Mouse (Mus musculus): ENCODE results near the gene Thoc6. TPM values are rescaled to one million over a fixed set of nuclear protein-coding genes. Genes with fewer than 3 reads are reported as not detected.

Gene Thoc6
- polyA plus RNA-seq, 1 experiment, result 107 TPM

- no peak for TF ChIP-seq GATA1 (IDR thresholded peaks at IDR 0.05; ENCODE audit: low read length)
Measured at GRCm38 (mm10) chr17:23683226-23683625, 9.5 kb upstream of the Thoc6 start.

GRCm38 (mm10) chr17:23682530-23682929 is 8.8 kb upstream of the Thoc6 start:
- TF ChIP-seq GATA1 (IDR thresholded peaks at IDR 0.05; ENCODE audit: low read length), result no peak

DNA sequence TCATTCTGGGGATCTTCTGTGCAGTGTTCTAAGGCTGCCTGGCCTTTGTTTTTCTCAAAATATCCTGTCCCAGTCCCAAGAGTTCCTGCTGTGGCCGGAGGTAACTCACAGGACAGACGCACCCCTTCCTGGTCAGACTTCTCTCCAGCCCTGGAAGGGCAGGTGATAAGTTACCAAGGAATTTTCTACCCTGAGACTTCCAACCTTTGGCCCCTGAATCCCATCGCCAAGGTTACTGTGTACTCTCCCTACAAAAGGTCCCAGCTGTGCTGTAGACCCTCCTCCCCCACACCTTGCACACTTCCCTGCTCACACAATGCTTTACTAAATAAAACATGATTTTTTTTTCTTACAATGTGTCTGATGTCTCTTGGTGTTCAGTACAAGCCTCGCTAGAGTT is 8.4 kb upstream of the Thoc6 start:
- no peak for TF ChIP-seq GATA1 (IDR thresholded peaks at IDR 0.05; ENCODE audit: low read length)

- TF ChIP-seq GATA1 (IDR thresholded peaks at IDR 0.05; ENCODE audit: low read length), result no peak
Measured at GRCm38 (mm10) chr17:23681086-23681485, 7.4 kb upstream of the Thoc6 start.

DNA sequence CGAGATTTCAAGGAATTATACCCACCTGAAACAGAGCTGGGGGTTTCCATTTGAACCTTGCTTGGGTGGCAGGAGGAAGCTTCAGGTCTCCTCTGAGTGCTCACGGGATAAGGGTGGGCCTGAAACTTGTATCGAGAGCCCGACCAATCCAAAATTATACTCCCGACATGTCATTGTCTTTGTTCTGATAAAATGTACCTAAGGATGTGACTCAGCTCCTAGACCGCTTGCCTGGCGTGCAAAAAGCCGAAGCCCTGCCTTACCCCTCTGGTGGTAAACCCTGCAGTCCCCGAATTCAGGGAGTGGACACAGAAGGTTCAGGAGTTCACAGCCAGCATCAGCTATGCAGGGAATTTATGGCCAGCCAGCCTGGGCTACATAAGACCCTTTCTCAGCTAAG is 6.7 kb upstream of the Thoc6 start:
- TF ChIP-seq GATA1 (IDR thresholded peaks at IDR 0.05; ENCODE audit: low read length), result no peak

GRCm38 (mm10) chr17:23679127-23679835 is 5.6 kb upstream of the Thoc6 start, which contains the start of gene Cldn6:
TSS of gene Cldn6 (plus strand) at chr17:23679249.
- no peak for TF ChIP-seq GATA1 (IDR thresholded peaks at IDR 0.05; ENCODE audit: low read length)

DNA sequence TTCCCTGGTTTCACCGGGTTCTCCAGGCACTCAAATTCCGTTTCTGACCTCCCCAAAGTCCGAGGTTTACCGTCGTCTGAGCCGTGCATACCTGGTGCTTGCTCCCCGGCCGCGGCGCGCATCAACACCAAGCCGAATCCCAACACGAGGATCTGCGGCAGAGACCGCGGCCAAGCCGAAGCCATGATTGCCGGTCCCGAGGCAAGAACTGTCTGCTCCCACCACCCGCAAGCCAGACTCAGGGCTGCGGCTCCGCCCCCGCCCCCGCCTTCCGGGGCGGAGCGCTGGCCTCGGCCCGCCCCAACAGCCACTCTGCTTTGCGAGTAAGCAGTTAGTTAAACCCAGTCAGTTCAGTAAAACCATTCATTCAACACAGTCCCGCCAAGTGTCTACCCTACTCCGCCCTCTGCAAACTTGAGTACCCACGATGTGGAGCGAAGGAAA is 3.6 kb upstream of the Thoc6 start, which contains the start of gene Tnfrsf12a:
Tnfrsf12a (minus strand) TSS at position 233 of the 444 bp plus-strand sequence.
- no peak for TF ChIP-seq GATA1 (IDR thresholded peaks at IDR 0.05; ENCODE audit: low read length)

DNA sequence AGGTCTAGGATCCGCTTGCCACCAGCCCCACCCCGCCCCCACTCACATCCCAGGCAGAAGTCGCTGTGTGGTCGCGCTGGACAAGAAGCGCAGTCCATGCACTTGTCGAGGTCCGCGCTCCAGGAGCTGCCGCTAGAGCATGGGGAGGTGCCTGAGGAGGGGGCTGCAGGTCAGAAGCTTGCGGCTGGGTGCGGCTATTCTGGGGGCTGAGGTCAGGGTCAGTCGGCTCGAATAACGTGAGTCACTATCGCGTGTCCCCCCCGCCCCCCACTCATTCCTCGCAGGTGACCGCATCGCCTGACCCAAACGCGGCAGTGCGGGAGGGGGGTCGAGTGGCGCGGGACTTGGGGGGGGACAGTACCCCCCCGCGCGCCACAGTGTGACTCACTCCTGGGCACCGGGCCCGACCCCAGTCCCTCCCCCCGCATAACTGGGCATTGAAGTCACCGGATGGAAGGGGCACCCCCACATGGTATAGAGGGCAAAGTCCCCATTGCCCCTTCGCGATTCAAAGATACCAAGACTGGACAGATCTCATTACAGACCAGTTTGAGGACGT is 2.9 kb upstream of the Thoc6 start:
- TF ChIP-seq GATA1 (IDR thresholded peaks at IDR 0.05; ENCODE audit: low read length), result no peak

DNA sequence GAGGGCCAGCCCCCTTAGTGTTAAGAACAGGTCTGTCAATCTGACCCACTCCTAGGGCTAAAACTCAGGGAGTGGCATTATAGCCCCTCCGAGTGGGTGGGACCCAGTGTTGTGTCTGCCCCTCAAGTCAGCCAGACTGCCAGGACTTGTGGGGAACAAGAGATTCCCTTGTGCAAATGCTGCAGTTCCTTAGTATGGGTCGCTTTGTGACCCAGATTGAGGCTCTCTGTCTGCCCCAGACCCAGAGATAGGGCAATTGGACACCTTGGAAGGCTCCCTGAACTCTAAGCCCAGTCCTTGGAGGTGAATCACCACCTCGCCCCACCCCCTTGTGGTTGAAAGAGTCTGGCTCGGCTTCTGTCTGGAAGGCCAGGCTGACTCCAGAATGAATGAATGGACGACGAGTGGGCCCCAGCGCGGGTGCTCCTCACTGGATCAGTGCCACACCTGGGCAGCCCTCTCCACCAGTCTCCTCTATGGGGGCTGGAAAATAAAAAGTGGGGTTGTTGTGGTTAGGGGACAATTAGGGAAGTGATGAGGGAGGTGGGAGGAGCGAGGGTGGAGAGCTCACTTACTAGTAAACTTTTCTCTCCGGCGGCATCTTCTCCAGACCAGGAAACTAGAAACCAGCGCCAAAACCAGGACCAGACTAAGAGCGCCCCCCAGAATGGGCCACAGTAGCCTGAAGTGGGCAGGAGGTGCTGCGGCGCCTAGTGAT is 2.0 kb upstream of the Thoc6 start:
- TF ChIP-seq GATA1 (IDR thresholded peaks at IDR 0.05; ENCODE audit: low read length), result no peak

DNA sequence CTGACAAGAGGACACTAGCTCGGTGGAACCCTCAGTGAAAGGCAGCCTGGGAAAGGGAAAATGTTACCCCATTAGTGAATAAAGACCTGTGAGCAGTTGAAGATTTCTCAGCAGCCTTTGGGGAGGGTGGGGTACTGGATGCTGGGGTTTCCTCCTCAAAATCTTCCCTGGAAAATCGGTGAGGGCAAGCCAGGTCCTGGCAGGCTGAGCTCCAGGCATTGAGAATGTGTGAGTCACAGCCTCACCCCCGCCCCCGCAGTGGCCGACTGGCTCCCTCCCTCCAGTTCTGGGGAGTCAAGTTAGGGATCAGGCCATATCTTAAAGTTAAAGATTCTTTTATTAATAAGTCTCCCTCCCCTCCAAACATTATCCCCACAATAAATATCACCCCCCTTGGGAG is 1.4 kb upstream of the Thoc6 start:
- no peak for TF ChIP-seq GATA1 (IDR thresholded peaks at IDR 0.05; ENCODE audit: low read length)

GRCm38 (mm10) chr17:23674271-23674952 is 730 bp upstream of the Thoc6 start:
- TF ChIP-seq GATA1 (IDR thresholded peaks at IDR 0.05; ENCODE audit: low read length), result no peak

DNA sequence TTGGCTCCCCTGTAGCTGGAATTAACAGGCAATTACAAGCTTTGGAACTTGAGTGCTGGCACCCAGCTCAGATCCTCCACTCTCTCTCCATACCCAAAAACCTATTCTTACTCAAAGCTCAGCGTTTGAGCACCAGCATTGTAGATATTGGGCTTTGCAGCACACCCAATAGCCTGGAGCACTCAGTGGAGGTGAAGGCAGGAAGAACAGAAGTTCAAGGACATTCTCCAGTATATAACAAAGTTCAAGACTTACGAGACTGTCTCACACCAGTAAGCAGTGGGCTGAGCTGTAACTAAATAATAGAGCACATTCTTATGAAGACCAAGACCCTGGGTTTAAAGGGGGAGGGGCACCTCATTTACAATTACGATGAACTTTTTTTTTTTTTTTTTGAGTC is 921 bp downstream of the Thoc6 start:
- no peak for TF ChIP-seq GATA1 (IDR thresholded peaks at IDR 0.05; ENCODE audit: low read length)

- no peak for TF ChIP-seq GATA1 (IDR thresholded peaks at IDR 0.05; ENCODE audit: low read length)
Measured at GRCm38 (mm10) chr17:23671519-23671918, 2.2 kb downstream of the Thoc6 start.

DNA sequence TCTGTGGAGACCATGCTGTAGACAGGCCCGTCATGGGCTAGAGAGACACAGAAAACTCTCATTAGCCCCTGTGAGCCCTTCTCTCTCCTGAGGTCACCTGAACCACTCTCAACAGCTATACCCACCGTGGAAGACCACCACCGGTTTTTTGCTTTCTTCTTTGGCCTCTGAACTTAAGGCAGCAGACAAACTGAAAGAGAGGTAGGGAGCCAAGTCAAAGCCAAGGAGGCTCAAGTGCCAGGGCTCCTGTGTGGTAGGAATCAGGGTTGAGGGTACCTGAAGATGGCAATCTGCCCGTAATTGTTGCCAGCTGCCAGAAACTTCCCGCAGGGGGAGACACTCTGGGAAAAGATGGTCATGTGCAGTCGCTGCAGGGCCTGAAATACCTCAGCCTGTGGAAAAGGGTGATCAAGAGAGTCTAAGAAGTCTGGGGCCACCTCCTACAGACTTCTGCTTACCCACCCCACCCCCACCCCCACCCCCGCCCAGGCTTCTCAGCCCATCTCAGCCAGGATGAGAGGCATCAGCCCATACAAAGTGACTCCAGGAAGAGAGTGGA is 3.1 kb downstream of the Thoc6 start:
- no peak for TF ChIP-seq GATA1 (IDR thresholded peaks at IDR 0.05; ENCODE audit: low read length)

DNA sequence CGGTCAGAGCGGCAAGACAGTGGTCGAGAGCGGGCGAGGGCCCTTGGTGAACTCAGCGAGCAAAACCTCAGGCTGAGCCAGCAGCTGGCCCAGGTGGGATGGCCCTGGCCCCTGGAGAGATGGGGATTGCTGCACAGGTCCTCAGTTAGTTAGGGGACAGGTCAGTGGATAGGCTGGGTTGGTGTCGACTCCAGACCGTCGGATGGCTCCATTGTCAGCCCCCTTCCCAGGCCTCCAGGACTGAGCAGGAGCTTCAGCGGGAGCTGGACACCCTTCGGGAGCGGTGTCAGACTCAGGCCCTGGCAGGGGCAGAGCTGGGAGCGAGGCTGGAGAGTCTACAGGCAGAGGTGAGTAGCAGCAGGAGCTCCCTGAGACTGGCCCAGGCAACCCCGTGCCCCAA is 8.2 kb downstream of the Thoc6 start:
- TF ChIP-seq GATA1 (IDR thresholded peaks at IDR 0.05; ENCODE audit: low read length), result no peak
